Mouse (Mus musculus) CH12.LX (cell line): Measurements from ENCODE around the gene Cotl1. TPM values are rescaled to one million over a fixed set of nuclear protein-coding genes. Genes with fewer than 3 reads are reported as not detected.

ENCODE experiments used
- DNase-seq: peaks from one replicate; pipeline ENCODE4 v3.0.0-alpha.2; 2013; ENCODE audit errors: extremely low read depth
- H3K27ac ChIP-seq: 2 replicates; pipeline ENCODE4 v1.5.1; 2012; ENCODE audit warnings: low read depth, mild to moderate bottlenecking, control low read depth, moderate library complexity; ENCODE audit not compliant: insufficient read depth
- H3K27me3 ChIP-seq: replicated peaks from 2 replicates; pipeline ENCODE3; 2012; ENCODE audit warnings: inconsistent platforms
- H3K36me3 ChIP-seq, 2 experiments: replicated peaks in 1 of 2; 2 replicates each; pipeline versions ENCODE3 to v1.6.1; 2012; ENCODE audit warnings: inconsistent platforms in 1 of 2, low read length in 1 of 2, mild to moderate bottlenecking in 1 of 2, mixed read lengths in 1 of 2, moderate library complexity in 1 of 2; ENCODE audit not compliant: control insufficient read depth in 1 of 2, insufficient read depth in 1 of 2
- H3K4me1 ChIP-seq, 2 experiments: 2 replicates each; pipeline ENCODE4 v1.6.1; 2012; ENCODE audit warnings: inconsistent platforms in 1 of 2, moderate library complexity in 1 of 2; ENCODE audit not compliant: insufficient read depth in 2 of 2, control insufficient read depth in 1 of 2
- H3K4me2 ChIP-seq: 2 replicates; pipeline ENCODE4 v1.6.1; 2012; ENCODE audit warnings: low read depth, mild to moderate bottlenecking, control low read depth; ENCODE audit not compliant: poor library complexity, insufficient read depth, severe bottlenecking
- H3K4me3 ChIP-seq, 3 experiments: fragments of 150-350 bp in 1 of 3; sonication (generic) in 1 of 3; replicated peaks in 1 of 3; 2 replicates each; pipeline versions ENCODE3 to v1.5.1; 2011 to 2012; ENCODE audit warnings: low read depth in 2 of 3, low read length in 2 of 3, mild to moderate bottlenecking in 2 of 3, moderate library complexity in 2 of 3, control low read depth in 1 of 3, improper control_type of control experiment in 1 of 3, inconsistent platforms in 1 of 3, mixed read lengths in 1 of 3; ENCODE audit not compliant: poor library complexity in 1 of 3
- H3K79me2 ChIP-seq: replicated peaks from 2 replicates; pipeline ENCODE4 v1.6.1; 2012; ENCODE audit warnings: mild to moderate bottlenecking, moderate library complexity; ENCODE audit not compliant: control insufficient read depth, poor library complexity, insufficient read depth, severe bottlenecking; ENCODE audit errors: extremely low read depth
- H3K9ac ChIP-seq: 2 replicates; pipeline ENCODE4 v1.6.1; 2012; ENCODE audit warnings: low read depth, mild to moderate bottlenecking, control low read depth, moderate library complexity; ENCODE audit not compliant: insufficient read depth
- H3K9me3 ChIP-seq: replicated peaks from 2 replicates; pipeline ENCODE3; 2012; ENCODE audit warnings: low read length, inconsistent platforms, mixed read lengths
- CHD1 ChIP-seq: IDR thresholded peaks from 2 replicates; pipeline ENCODE4 v1.6.1; 2012; ENCODE audit warnings: low read depth, low read length, improper control_type of control experiment, inconsistent platforms
- CTCF ChIP-seq, 2 experiments: IDR thresholded peaks in 1 of 2; conservative IDR thresholded peaks in 1 of 2; 2 replicates each; pipeline ENCODE4 v1.5.1; 2011 to 2012; ENCODE audit warnings: low read depth in 2 of 2, low read length in 2 of 2, improper control_type of control experiment in 1 of 2, inconsistent platforms in 1 of 2, mild to moderate bottlenecking in 1 of 2, moderate library complexity in 1 of 2
- ELF1 ChIP-seq: IDR thresholded peaks from 2 replicates; pipeline ENCODE4 v1.6.1; 2014; ENCODE audit warnings: low read depth, mild to moderate bottlenecking, inconsistent platforms, low read length, improper control_type of control experiment
- EP300 ChIP-seq: IDR thresholded peaks from 2 replicates; pipeline ENCODE4 v1.6.1; 2011; ENCODE audit warnings: low read length, improper control_type of control experiment
- ETS1 ChIP-seq: conservative IDR thresholded peaks from 2 replicates; pipeline ENCODE4 v1.6.1; 2012; ENCODE audit warnings: low read depth, mild to moderate bottlenecking, inconsistent platforms, low read length, improper control_type of control experiment, moderate library complexity
- IRF4 ChIP-seq: IDR thresholded peaks from 2 replicates; pipeline ENCODE4 v1.6.1; 2014; ENCODE audit warnings: low read depth, mild to moderate bottlenecking, inconsistent platforms, low read length, improper control_type of control experiment
- JUN ChIP-seq: IDR thresholded peaks from 2 replicates; pipeline ENCODE4 v1.6.1; 2011; ENCODE audit warnings: low read depth, mild to moderate bottlenecking, low read length, improper control_type of control experiment, moderate library complexity; ENCODE audit not compliant: insufficient read depth
- MAX ChIP-seq: IDR thresholded peaks from 2 replicates; pipeline ENCODE4 v1.6.1; 2011; ENCODE audit warnings: low read length, improper control_type of control experiment
- MAZ ChIP-seq: IDR thresholded peaks from 2 replicates; pipeline ENCODE4 v1.6.1; 2012; ENCODE audit warnings: low read depth, mild to moderate bottlenecking, inconsistent platforms, low read length, improper control_type of control experiment, moderate library complexity
- MEF2A ChIP-seq: IDR thresholded peaks from 2 replicates; pipeline ENCODE4 v1.6.1; 2014; ENCODE audit warnings: low read depth, mild to moderate bottlenecking, inconsistent platforms, low read length, improper control_type of control experiment, borderline replicate concordance
- MYC ChIP-seq: IDR thresholded peaks from 2 replicates; pipeline ENCODE4 v1.6.1; 2011; ENCODE audit warnings: low read depth, mild to moderate bottlenecking, improper control_type of control experiment, low read length
- NELFE ChIP-seq: IDR thresholded peaks from 2 replicates; pipeline ENCODE4 v1.6.1; 2011; ENCODE audit warnings: low read depth, low read length, improper control_type of control experiment
- NRF1 ChIP-seq: IDR thresholded peaks from 2 replicates; pipeline ENCODE4 v1.6.1; 2014; ENCODE audit warnings: low read depth, mild to moderate bottlenecking, inconsistent platforms, low read length, improper control_type of control experiment, moderate library complexity
- RAD21 ChIP-seq: IDR thresholded peaks from 2 replicates; pipeline ENCODE4 v1.6.1; 2011; ENCODE audit warnings: low read depth, mild to moderate bottlenecking, low read length, improper control_type of control experiment, moderate library complexity
- SIN3A ChIP-seq: IDR thresholded peaks from 2 replicates; pipeline ENCODE4 v1.6.1; 2012; ENCODE audit warnings: low read length, improper control_type of control experiment, inconsistent platforms
- SMC3 ChIP-seq: IDR thresholded peaks from 2 replicates; pipeline ENCODE4 v1.6.1; 2011; ENCODE audit warnings: low read depth, low read length, improper control_type of control experiment
- TBP ChIP-seq: conservative IDR thresholded peaks from 2 replicates; pipeline ENCODE4 v1.6.1; 2011; ENCODE audit warnings: low read depth, low read length, improper control_type of control experiment
- TCF12 ChIP-seq: IDR thresholded peaks from 2 replicates; pipeline ENCODE4 v1.6.1; 2014; ENCODE audit warnings: low read depth, mild to moderate bottlenecking, inconsistent platforms, low read length, improper control_type of control experiment
- USF1 ChIP-seq: IDR thresholded peaks from 2 replicates; pipeline ENCODE4 v1.6.1; 2014; ENCODE audit warnings: low read depth, mild to moderate bottlenecking, inconsistent platforms, low read length, improper control_type of control experiment
- USF2 ChIP-seq: conservative IDR thresholded peaks from 2 replicates; pipeline ENCODE4 v1.6.1; 2011; ENCODE audit warnings: low read depth, low read length, improper control_type of control experiment
- ZC3H11A ChIP-seq: IDR thresholded peaks from 2 replicates; pipeline ENCODE4 v1.6.1; 2012; ENCODE audit warnings: low read depth, mild to moderate bottlenecking, inconsistent platforms, low read length, improper control_type of control experiment
- dilution Hi-C: fragments of 300-500 bp; cut with MboI; formaldehyde crosslinking; loops from 2 replicates; pipeline ENCODE4 v1.14.3; 2020; ENCODE audit warnings: low sequenced_read_pairs; ENCODE audit not compliant: extremely low pct_unique_long_range_greater_than_20kb, extremely low pct_ligation_motif_present
- in situ Hi-C: fragments of 300-500 bp; cut with MboI; formaldehyde crosslinking; loops from 3 replicates; pipeline ENCODE4 v1.14.3; 2019; ENCODE audit warnings: low sequenced_read_pairs, low pct_ligation_motif_present, low pct_unique_long_range_greater_than_20kb, mixed read lengths
- polyA plus RNA-seq: library from polyadenylated mRNA; unstranded; fragments of >175 nt; gene quantifications from 2 replicates; pipeline ENCODE4 v1.2.1, GENCODE M21; 2012; ENCODE audit warnings: low read depth; ENCODE audit not compliant: insufficient read length
- total RNA-seq, 2 experiments: library from RNA; depleted of rRNA; stranded (reverse); fragments of 300-350 nt in 1 of 2; fragments of >200 nt in 1 of 2; gene quantifications; 2 replicates each; pipeline ENCODE4 v1.2.3; 2012 to 2014

Cotl1 gene
- total and polyA plus RNA-seq, 3 experiments = 59.6 to 375 (median 135) TPM

DNA sequence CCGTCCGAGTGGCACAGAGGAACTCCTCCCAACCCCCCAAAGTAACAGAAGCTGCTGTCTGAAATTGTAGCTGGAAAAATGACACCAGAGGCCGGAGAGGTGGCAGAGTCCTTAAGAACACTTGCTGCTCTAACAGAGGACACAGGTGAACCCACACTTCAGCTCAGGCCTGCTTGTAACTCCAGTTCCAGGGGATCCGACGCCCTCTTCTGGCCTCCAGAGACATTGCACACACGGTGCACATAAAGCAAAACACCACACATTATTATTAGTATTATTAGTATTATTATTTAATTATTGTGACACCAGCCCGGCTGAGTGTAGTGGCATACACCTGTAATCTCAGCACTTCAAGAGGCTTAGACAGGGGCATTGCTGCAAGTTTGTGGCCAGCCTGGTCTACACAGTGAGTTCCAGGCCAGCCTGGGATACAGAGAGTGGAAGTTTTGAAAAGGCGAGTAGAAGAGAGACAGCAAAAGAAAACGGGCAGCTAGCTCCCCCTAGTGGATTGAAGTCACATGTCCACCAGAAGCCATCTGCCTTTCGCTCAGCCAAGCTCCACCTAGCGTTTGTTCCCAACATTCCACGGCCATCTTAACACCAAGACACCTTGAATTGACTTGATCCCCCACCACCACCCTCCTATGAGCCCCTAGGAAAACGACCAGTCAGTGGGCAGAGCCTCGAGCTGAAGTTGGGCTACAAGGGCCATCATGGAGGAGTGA lies 61.2 kb downstream of the Cotl1 start:
- H3K4me2 ChIP-seq = peak overlapping the region; percentile 53
- peaks cover 2% of the 10 kb centered on the region for H3K27me3 ChIP-seq
- H3K4me1 ChIP-seq = peaks cover 8 to 41% of the 10 kb centered on the region in 2 experiments
- H3K4me3 ChIP-seq = no peak overlapping the region
- H3K79me2 ChIP-seq = no peaks in the 10 kb centered on the region
- no peaks in the 10 kb centered on the region for H3K36me3 ChIP-seq
- TF ChIP-seq MYC (peak; percentile 95), ZC3H11A (0 out of 2 replicates have a peak, but pooled peaks have one; percentile 29), MEF2A (peak; percentile 49; the same call in 1 of the 2 replicates), TBP (no peak), EP300 (no peak), CTCF (conservative IDR thresholded peaks at IDR 0.05 in 1 of 2, IDR thresholded peaks at IDR 0.05 in 1 of 2; ENCODE audit: low read depth in 2 of 2, low read length in 2 of 2) (peak; percentile 95 to 99), USF2 (peak; percentile 71), CHD1 (no peak), ETS1 (no peak), SMC3 (peak; percentile 92), MAX (peak; percentile 96), NRF1 (peak; percentile 26; the same call in 1 of the 2 replicates), JUN (no peak), SIN3A (no peak), ELF1 (no peak), USF1 (peak; percentile 74), TCF12 (0 out of 2 replicates have a peak, but pooled peaks have one; percentile 15), MAZ (no peak), IRF4 (0 out of 2 replicates have a peak, but pooled peaks have one; percentile 40), RAD21 (peak; percentile 91), NELFE (peak; percentile 75; the same call in 1 of the 2 replicates)
- H3K27ac ChIP-seq = no peak overlapping the region
- peak; percentile 92 for DNase-seq
- in situ Hi-C loops (loop anchor here (5.0 kb wide), 1 partner anchor 92 kb away; no protein-coding TSS in a partner anchor), dilution Hi-C loops (no loop called here)
- no peak overlapping the region for H3K9ac ChIP-seq
- H3K9me3 ChIP-seq = no peaks in the 10 kb centered on the region
